Mouse (Mus musculus): Measurements from ENCODE around the gene Irf6.

The Irf6 gene

GRCm38 (mm10) chr1:193156316-193157110 is 3.6 kb downstream of the Irf6 start:
- DNase-seq (ENCODE audit: extremely low read depth, low read depth) = peak; percentile 57

- DNase-seq (ENCODE audit: extremely low read depth, low read depth) = no peak
Measured at GRCm38 (mm10) chr1:193157111-193157492, 4.2 kb downstream of the Irf6 start.

- no peak for DNase-seq (ENCODE audit: extremely low read depth, low read depth)
Measured at GRCm38 (mm10) chr1:193159163-193159562, 6.3 kb downstream of the Irf6 start.

- DNase-seq (ENCODE audit: extremely low read depth, low read depth) = no peak
Measured at GRCm38 (mm10) chr1:193159613-193160012, 6.7 kb downstream of the Irf6 start.

- DNase-seq (ENCODE audit: extremely low read depth, low read depth) = peak; percentile 78
Measured at GRCm38 (mm10) chr1:193160317-193161032, 7.6 kb downstream of the Irf6 start.

GRCm38 (mm10) chr1:193167746-193168145 is 14.8 kb downstream of the Irf6 start, which contains the start of gene A130010J15Rik:
Gene A130010J15Rik (plus strand): TSS chr1:193168046.
- no peak for DNase-seq (ENCODE audit: extremely low read depth, low read depth)

- DNase-seq (ENCODE audit: extremely low read depth, low read depth) = no peak
Measured at GRCm38 (mm10) chr1:193169228-193169627, 16.3 kb downstream of the Irf6 start.

GRCm38 (mm10) chr1:193169856-193170255 is 16.9 kb downstream of the Irf6 start:
- peak; percentile 72 for DNase-seq (ENCODE audit: extremely low read depth, low read depth)

GRCm38 (mm10) chr1:193172991-193173809 is 20.3 kb downstream of the Irf6 start:
- DNase-seq (ENCODE audit: extremely low read depth, low read depth) = peak; percentile 98

- DNase-seq (ENCODE audit: extremely low read depth, low read depth) = no peak
Measured at GRCm38 (mm10) chr1:193173810-193174129, 20.9 kb downstream of the Irf6 start.

GRCm38 (mm10) chr1:193174143-193174733 is 21.3 kb downstream of the Irf6 start:
- no peak for DNase-seq (ENCODE audit: extremely low read depth, low read depth)

- no peak for DNase-seq (ENCODE audit: extremely low read depth, low read depth)
Measured at GRCm38 (mm10) chr1:193181104-193181503, 28.2 kb downstream of the Irf6 start.

GRCm38 (mm10) chr1:193188257-193188656 is 35.3 kb downstream of the Irf6 start:
- DNase-seq (ENCODE audit: extremely low read depth, low read depth) = no peak

- no peak for DNase-seq (ENCODE audit: extremely low read depth, low read depth)
Measured at GRCm38 (mm10) chr1:193189151-193189621, 36.3 kb downstream of the Irf6 start.

- DNase-seq (ENCODE audit: extremely low read depth, low read depth) = no peak
Measured at GRCm38 (mm10) chr1:193189771-193190170, 36.9 kb downstream of the Irf6 start.

GRCm38 (mm10) chr1:193191675-193192283 is 38.9 kb downstream of the Irf6 start:
- DNase-seq (ENCODE audit: extremely low read depth, low read depth) = no peak

- DNase-seq (ENCODE audit: extremely low read depth, low read depth) = no peak
Measured at GRCm38 (mm10) chr1:193194416-193195140, 41.7 kb downstream of the Irf6 start.

GRCm38 (mm10) chr1:193195169-193195810 is 42.4 kb downstream of the Irf6 start:
- no peak for DNase-seq (ENCODE audit: extremely low read depth, low read depth)

GRCm38 (mm10) chr1:193197494-193198205 is 44.7 kb downstream of the Irf6 start:
- DNase-seq (ENCODE audit: extremely low read depth, low read depth) = no peak
